Mouse (Mus musculus) ES-CJ7 (cell line): ENCODE data around the gene Krt9.
"Not testable (repeated sequence)": the region's sequence is repeated elsewhere in the genome, so short reads cannot be mapped to it uniquely, and the experiment has no call there.

Experiments
- DNase-seq: peaks from one replicate; pipeline ENCODE4 v3.0.0; 2011; ENCODE audit warnings: low read depth, low spot score

Gene Krt9

GRCm38 (mm10) chr11:100192992-100193391 is at the start of gene Krt9:
Gene Krt9 (minus strand): TSS chr11:100193246.
- no peak for DNase-seq

GRCm38 (mm10) chr11:100240272-100240671 is 47.2 kb upstream of the Krt9 start:
- not testable (repeated sequence) for DNase-seq

- peak; percentile 31 for DNase-seq
Observed at GRCm38 (mm10) chr11:100221741-100222140, 28.7 kb upstream of the Krt9 start.

DNA sequence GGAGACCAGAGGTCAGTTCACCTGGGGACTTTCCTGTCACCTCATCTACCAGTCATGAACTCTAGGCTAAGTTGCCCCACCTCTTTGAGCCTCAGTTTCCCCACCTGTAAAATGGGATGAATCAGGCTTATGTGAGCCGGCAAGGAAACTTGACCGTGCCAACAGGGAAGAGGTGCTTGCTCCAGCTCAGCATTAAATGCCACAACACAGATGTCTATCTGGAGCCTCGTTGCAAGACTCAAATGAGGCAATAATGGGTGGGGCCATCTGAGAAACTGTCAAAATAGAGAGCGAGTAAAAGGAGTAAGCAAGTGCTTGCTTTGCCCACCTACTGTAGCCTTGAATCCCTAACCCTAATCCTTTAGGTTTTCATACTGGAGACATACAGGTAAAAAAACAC is 26.3 kb upstream of the Krt9 start:
- DNase-seq, result no peak

- DNase-seq, result no peak
Observed at GRCm38 (mm10) chr11:100208542-100208941, 15.5 kb upstream of the Krt9 start.

DNA sequence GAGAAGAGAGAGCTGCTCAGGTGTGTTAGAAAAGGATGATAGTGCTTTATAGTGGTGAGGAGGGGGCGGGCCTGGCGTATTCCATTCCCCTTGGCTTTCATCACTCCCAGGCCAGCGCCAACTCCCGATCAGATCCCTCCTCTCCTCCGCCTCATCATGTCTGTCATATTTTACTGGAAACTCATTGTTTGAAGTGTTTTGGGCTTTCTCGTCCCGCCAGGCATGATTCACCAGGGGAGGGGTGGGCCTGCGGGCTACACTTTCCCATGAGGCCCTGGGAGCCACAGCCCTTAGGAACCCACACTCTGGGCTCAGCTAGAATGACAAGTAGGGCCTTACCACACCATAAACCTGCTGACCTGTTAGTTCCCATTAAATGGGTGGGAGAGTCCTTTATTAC is 14.5 kb upstream of the Krt9 start, which contains the start of gene Krt14:
Krt14 (minus strand) TSS at position 51 of the 400 bp plus-strand sequence.
- DNase-seq, result no peak

DNA sequence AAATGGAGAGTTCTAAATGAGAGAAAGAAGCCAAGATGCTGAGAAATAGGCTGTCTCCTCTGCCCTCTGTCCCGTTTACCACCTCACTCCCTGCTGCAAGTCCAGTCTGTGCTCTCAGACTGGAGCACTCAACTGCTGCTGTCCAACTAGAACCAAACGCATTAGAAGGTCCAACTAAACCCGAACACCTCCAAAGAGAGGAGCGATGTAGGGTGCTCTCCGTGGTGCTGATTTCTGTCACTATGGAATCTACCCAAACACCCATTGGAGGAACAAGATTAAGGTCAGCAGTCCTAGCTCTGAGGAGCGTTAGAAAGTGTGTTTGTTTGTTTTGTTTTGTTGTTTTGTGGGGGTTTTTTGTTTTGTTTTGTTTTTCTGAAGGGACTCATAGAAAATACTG is 10.4 kb upstream of the Krt9 start:
- DNase-seq, result peak; percentile 76

DNA sequence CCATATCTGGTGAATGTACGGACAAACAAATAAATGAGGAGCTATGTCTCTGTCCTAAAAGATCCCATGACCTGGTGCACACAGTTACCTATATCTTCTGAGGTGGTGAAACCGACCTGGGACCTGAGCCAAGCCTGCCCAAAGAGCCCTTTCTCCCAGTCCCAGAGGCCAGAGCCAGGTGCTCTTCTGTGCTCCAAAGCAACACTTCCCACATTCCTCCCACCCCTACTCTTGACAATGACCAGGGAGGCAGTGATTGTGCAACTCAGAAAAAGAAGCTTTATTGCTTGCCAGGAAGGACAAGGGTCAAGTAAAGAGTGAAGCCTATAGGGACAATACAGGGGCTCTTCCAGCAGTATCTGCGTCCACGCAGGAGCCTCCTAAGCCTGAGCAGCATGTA is 9.9 kb upstream of the Krt9 start:
- DNase-seq, result no peak

- peak; percentile 88 for DNase-seq
Observed at GRCm38 (mm10) chr11:100200104-100200820, 7.2 kb upstream of the Krt9 start.

- peak; percentile 64 for DNase-seq
Observed at GRCm38 (mm10) chr11:100198666-100199065, 5.6 kb upstream of the Krt9 start.

GRCm38 (mm10) chr11:100191820-100192219 is 1.2 kb downstream of the Krt9 start:
- DNase-seq, result no peak

DNA sequence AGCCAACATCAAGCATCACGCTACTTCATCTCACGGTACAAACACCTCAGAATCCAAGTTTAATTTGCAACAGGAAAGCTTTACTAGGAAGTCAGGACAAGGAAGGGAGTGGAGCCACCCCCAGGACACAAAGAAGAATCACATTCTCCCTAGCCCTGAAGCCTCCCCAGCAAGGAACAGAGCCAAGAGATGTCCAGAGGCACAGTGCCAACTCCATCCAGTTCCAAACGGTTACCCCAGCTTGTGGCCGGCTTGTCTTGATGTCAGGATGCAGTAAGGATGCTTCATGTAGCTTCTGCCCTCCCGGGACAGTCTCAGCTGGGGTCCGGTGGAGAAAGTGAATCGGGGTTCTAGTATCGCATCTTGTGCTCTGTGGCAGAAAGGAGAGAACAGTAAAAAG is 6.3 kb downstream of the Krt9 start:
- DNase-seq, result no peak

DNA sequence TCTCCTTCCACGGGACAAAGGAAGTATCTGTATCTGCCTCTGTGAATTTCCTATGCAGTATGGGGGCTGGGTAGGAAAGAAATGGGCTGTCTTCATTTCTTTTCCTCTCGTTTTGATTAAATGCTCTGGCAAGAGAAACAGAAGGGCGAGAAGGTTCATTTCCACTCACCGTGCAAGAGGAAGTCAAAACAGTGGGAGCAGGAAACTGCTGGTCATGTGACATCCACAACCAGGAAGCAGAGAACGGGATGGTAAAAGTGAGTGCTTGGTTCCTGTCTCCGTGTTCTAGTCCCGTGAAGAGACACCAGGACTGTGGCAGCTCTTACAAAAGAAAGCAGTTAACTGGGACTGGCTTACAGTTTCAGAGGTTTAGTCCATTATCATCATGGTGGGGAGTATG is 11.3 kb downstream of the Krt9 start:
- no peak for DNase-seq

GRCm38 (mm10) chr11:100179260-100179659 is 13.8 kb downstream of the Krt9 start:
- DNase-seq, result no peak

- DNase-seq, result no peak
Observed at GRCm38 (mm10) chr11:100178307-100178706, 14.7 kb downstream of the Krt9 start.

- no peak for DNase-seq
Observed at GRCm38 (mm10) chr11:100176791-100177190, 16.3 kb downstream of the Krt9 start.

GRCm38 (mm10) chr11:100168765-100169762 is 24.0 kb downstream of the Krt9 start:
- peak; percentile 74 for DNase-seq

DNA sequence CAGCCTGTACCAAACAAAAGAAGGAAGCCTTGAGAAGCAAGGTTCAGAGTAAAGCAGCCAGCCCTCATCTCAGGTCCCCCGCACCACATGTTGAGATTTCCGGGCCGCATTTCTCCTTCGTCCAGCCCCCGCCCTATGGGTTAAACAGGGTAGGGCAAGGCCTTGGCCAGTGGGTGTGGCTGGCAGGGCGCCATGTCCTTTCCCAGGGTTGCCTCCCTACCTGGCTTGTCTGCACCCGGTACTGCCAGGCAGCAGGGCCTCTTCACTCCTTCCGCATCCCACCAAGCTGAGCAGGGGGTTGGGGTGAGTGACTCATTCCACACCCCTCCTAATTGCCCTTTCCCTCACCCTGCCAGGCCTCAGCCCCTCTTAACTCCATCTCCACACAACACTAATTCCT is 25.0 kb downstream of the Krt9 start:
- DNase-seq, result no peak

DNA sequence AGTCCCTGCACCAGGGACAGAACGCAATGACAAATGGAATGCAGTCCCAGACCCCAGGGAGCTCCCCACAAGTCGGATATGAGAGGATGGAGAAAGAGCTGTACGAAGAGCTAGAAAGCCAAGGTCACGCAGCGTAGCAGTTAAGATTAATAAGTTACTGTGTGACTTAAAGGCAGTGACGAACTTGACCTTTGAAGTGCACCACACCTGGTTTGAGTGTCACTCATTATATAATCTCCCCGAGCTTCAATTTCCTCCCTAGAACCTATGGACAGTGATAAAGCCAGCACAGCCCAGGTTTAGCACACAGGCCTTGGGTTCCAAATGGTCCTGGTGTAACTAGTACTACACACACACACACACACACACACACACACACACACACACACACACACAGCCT is 28.7 kb downstream of the Krt9 start:
- DNase-seq, result no peak

GRCm38 (mm10) chr11:100157908-100158477 is 35.1 kb downstream of the Krt9 start:
- no peak for DNase-seq

DNA sequence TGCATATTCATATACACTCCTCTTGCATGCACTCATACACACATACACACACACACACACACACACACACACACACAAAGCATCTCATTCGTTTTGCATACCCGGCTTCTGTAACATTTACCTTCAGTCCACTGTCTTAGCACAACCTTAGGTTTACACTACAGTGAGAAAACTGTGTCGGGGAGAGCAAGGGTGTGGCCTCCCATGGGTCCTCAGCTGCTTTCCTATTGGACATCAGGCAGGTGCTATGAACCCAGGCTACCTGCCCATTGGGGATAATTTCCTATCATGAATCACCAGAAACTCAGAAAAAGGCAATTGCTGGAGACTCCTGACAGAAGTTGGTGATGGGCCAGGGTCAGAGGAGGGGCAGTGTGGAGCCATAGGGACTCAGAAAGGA is 35.7 kb downstream of the Krt9 start:
- DNase-seq, result no peak
